Mouse (Mus musculus): ENCODE measurements at regions not wholly inside any gene's neighbourhood (a gene's known extent, or its start where the extent isn't known, plus 50 kb on each side); places are given as distances from the start of the nearest gene placed in this dataset.
A peak's percentile ranks its signal among the peaks of the same experiment; 100 is the strongest.

GRCm38 (mm10) chr14:102925769-102926443 is 56.5 kb downstream of the Kctd12 start:
- no peak for DNase-seq

DNA sequence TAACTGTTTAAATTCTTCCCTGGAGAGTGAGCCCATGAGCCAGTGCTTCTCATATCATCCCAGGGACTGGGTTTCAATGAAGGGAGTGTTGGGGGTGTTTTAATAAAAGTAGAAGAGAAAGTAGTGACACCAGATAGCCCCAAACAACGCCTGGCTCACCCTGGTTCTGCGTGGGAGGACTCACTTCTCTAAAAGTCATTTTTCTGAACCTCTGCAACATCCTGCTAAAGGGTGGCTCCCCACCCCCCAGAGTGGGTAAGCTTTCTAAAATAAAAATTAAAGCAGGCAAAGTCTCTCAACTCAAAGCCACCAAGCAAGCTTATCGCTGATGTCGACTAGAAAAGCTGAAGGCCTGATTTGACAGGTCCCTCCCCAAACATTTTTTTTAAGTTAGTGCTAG is 57.8 kb downstream of the Kctd12 start:
- DNase-seq = no peak

DNA sequence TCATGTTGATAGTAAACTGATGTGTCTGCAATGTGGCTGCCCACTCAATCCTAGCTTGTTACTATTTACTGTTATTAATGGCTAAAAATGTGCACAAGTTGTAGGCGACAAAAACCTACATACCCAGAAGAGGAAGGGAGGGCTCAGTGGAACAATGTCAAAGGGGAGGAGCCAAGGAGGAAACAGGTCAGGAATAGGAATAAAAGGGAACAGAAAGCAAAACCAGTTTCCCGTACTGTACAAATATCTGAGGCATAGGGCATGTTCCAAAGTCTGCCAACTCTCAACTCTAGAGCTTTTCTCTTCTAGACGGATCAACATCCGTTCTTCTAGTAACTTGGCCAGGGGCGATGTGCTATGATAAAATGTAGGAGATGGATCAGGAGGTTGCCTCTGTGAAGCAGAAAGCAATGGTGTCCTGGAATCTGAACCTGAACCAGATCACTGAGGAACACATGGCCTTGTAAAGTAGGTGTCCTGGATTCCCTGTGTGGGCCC is 59.9 kb downstream of the Kctd12 start:
- DNase-seq = no peak

- no peak for DNase-seq
Observed at GRCm38 (mm10) chr14:102920415-102920814, 62.0 kb downstream of the Kctd12 start.

- no peak for DNase-seq
Observed at GRCm38 (mm10) chr14:102919261-102919801, 63.1 kb downstream of the Kctd12 start.

DNA sequence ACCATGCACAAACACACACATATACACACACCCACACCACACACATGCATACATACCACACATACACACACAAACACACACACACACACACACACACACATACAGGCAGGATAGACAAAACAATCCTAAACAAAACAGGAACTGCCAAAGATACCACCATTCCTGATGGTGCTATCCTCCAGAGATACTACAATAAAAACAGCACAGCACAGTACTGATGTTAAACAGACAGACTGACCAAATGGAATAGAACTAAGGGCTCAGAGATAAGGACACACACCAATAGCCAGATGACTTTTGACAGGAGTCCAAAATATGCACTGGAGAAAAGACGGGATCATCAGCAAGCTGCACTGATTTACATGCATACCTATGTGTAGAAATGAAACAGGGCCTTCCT is 64.5 kb downstream of the Kctd12 start:
- DNase-seq = no peak

- DNase-seq = no peak
Observed at GRCm38 (mm10) chr14:102915918-102916317, 66.5 kb downstream of the Kctd12 start.

- no peak for DNase-seq
Observed at GRCm38 (mm10) chr14:102911582-102911981, 70.9 kb downstream of the Kctd12 start.

- no peak for DNase-seq
Observed at GRCm38 (mm10) chr14:102908990-102909389, 73.4 kb downstream of the Kctd12 start.

- DNase-seq = no peak
Observed at GRCm38 (mm10) chr14:102907411-102908103, 74.9 kb downstream of the Kctd12 start.

- peak in 1 of 2 experiments; percentile 15 for DNase-seq
Observed at GRCm38 (mm10) chr14:102906826-102907225, 75.6 kb downstream of the Kctd12 start.

GRCm38 (mm10) chr14:102906286-102906685 is 76.2 kb downstream of the Kctd12 start:
- peak in 1 of 2 experiments; percentile 17 for DNase-seq

DNA sequence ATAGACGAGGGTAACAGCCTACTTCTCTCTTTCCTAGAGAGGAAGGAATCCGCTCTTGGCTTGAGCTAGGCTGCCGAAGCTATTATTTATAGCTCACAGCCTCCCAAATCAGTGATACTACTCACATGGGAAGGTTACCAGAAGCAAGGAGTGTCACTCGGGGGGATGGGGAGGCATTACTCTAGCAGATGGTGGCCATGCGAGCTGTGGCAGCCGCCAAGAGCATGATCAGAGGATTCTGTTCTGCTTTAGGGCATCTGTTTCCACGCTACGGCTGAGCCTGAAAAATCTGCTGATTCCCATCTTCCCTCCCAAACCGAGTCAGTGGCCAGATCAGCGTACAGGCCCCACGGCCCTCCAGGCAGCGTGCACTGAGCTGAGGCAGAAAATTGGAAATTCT is 79.5 kb downstream of the Kctd12 start:
- no peak for DNase-seq

DNA sequence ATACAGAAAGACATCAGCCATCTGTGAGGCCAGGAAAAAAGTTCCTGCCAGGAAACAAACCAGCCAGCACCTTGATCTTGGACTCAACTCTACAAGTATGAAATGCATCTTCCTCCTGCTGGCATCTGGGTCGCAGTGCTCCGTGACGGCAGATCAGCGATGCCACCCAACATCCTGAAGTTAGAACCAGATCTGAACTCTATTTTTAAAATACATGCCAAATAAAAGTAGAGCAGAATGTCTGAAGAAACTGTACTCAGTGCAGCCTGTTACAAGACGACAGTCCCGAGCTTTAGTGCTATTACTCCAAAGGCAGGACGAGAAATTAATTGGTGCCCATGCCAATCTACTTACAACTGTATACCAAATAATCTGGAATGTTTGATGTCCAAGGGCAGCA is 80.2 kb downstream of the Kctd12 start:
- no peak for DNase-seq

DNA sequence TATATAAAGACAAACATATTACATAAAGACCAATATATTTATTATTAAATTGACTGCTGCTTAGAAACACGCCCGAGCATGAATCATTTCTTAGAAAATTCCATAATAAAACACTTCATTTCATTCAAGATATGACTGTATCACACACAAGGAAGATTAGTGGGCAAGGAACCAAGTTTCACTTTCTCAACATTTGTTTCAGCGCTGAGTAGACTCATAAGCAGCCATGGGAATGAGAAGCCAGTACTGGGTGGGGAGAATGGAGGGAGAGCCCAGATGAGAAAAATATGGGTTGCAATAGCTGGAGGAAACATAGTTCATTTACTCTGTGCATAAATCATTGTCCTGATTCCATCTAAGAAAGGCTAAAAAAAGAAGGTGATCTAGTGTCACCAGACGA is 84.0 kb downstream of the Kctd12 start:
- DNase-seq = peak in 1 of 2 experiments; percentile 16

- DNase-seq = no peak
Observed at GRCm38 (mm10) chr14:102897039-102897438, 85.4 kb downstream of the Kctd12 start.

DNA sequence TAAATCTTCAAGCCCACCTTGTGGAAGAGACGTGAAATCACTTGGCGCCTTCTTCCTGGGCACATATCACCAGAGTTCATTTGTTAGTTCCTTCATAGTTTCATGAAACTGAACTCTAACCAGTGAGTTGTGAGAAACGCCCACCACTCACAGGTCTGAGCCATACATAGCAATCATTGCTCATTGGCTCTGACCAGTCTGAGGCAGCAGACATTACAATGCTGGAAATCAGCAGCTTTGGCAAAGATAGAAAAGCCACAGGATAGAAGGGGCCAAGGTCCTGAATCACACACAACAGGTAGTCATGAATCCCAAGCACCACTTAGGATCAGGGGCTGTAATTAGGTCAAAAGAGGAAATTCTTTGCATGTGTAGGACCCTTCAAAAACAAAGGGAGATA is 85.9 kb downstream of the Kctd12 start:
- no peak for DNase-seq

- no peak for DNase-seq
Observed at GRCm38 (mm10) chr14:102893241-102893640, 89.2 kb downstream of the Kctd12 start.

GRCm38 (mm10) chr14:102891552-102891951 is 90.9 kb downstream of the Kctd12 start:
- DNase-seq = no peak

DNA sequence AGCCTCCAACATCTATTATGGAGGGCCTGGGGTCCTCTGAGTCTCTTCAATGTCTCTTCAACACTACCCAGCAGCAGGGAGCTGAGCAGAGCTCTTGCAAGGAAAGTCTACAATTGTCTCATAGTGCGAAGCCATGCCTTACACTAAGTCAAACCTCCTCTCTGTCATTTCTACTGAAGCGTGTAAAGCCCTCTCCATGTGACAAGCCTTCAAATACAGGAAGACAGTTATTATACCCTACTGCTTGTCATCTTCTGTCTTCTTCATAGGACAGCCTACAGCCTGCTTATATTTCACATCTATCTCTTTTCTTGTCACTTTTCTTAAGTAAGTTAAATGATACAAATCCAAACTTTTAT is 97.2 kb downstream of the Kctd12 start:
- DNase-seq = no peak

DNA sequence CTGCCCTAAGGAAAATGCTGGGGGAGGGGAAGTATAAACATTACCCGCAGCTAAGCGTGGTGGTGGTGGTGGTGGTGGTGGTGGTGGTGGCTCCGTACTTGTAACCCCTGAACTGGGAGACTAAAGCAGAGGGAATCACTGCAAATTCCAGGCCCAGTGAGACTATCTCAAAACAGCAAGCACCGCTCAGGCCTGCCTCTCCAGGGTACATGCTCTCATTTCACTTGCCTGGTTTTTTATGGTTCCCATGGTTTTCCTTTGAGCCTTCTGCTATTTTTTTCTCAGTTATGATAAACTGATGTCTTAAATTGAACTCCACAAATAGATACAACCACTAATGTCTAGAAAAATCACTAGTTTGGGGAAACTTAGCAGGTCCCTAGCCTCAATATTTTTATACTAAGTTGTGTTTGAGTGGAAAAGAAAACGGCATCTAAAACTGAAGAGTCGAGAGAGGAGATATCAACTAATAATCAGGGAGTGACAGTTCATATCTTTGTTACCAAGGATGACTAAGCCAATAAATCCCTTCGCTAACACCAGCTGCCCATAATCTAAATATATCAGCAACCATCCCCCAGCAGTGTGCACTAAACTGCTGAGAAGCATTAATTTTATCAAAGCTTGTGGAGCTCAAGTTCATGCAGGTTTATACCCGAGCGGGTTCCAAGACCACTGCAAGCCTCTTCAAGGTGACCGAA is 97.7 kb downstream of the Kctd12 start:
- no peak for DNase-seq

DNA sequence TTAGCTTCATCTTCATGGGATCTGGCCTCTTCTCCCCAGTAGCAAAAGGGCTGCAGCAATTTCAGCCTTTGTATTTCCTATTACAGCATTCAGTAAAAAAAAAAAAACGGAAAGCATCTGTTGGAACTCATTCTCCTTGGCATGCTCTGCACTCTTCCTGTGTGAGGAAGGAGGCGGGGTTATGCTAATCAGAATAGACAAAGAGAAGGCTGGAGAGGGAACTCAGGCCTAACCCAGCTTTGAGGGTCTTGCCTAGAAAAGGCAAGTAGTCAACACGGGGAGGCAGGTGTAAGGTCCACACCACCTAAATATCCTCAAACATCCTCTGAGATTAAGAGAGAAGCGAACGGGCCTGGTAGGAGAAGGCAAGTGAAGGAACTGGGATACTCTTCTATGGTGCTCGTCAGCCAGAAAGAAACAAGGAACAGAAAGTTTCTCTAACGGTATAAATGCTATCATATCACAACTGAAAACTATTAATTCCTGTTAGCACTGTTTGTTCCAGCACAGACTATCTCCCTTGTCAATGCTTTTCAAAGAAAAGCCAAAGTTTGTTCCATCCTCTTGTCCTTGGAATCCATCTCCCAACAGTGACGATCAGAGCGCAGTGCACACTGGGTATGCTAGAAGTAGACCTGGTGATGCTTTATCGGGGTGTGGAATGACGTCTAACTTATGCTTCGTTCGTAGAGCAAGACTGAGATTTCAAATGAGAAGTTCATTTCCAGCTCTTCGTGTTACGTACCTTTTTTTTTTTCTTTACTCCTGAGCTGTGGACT is 98.9 kb downstream of the Kctd12 start:
- DNase-seq = peak; percentile 19 to 53

DNA sequence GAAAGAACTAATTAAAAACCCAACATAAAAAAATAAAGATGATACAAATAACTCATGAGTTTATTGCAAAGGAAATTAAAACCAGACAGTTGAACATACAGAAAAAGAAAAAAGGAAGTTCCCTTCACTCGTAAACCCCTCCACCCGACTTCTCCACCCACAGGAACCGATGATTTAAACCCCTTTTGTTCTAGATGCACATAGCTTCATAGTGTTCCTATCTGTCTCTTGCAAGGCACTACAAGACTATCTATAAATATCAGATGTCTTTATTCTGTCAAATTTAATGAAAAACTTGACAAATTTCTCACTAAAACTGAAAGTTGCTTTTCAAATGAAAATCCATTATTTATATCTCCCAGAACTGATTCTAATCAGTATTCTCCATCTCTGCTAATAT is 100.2 kb downstream of the Kctd12 start:
- DNase-seq = no peak

Measured in lung, adult 18-20 months (tissue).